In genomic region chr4:150240381-150240886, GRCm38 (mm10) we compare ENCODE assay signal across 9 mouse cellular contexts. TPM values are rescaled to one million over a fixed set of nuclear protein-coding genes. Genes with fewer than 3 reads are reported as not detected.
DNase-seq lines count a peak whose midpoint lies in the region; ATAC-seq and TF ChIP-seq lines count a peak whose summit lies in the region.
"Had no signal": no experiment of that assay in that cellular context is flagged by ENCODE, and none has a peak within 500 bp of the region (broad histone marks: within the 10 kb centered on the region; RNA-seq: fewer than 3 reads in every experiment).

No protein-coding gene starts in this region.

- TF ChIP-seq CTCF in heart, adult 2 months (IDR thresholded peaks at IDR 0.05) = no peak
- TF ChIP-seq CTCF in embryonic fibroblast, embryonic 13.5 days (IDR thresholded peaks at IDR 0.05; ENCODE audit: borderline replicate concordance, insufficient read depth, low read length) = no peak

- peaks cover 63% of the 10 kb centered on the region for H3K36me3 ChIP-seq in heart, embryonic 12.5 days
- peaks cover 31% of the 10 kb centered on the region for H3K36me3 ChIP-seq in heart, adult 2 months (ENCODE audit: control insufficient read depth, insufficient read depth, low read length)
- peaks cover 67% of the 10 kb centered on the region for H3K36me3 ChIP-seq in midbrain, embryonic 10.5 days
- peaks cover 35% of the 10 kb centered on the region for H3K36me3 ChIP-seq in midbrain, embryonic 11.5 days (ENCODE audit: control insufficient read depth, insufficient read depth, low read length)
- H3K36me3 ChIP-seq in neural tube, embryonic 13.5 days = peaks cover 51% of the 10 kb centered on the region

- peak overlapping the region; percentile 19; the same call in 1 of the 2 replicates for H3K4me3 ChIP-seq in heart, embryonic 12.5 days
- no peak overlapping the region for H3K4me3 ChIP-seq in heart, adult 2 months
- H3K4me3 ChIP-seq in midbrain, embryonic 10.5 days = peak overlapping the region; percentile 95
- no peak overlapping the region for H3K4me3 ChIP-seq in midbrain, embryonic 11.5 days (ENCODE audit: low read depth, low read length)
- peak overlapping the region; percentile 11; the same call in 1 of the 2 replicates for H3K4me3 ChIP-seq in embryonic fibroblast, embryonic 13.5 days (ENCODE audit: insufficient read depth, low read length)
- no peak overlapping the region for H3K4me3 ChIP-seq in neural tube, embryonic 13.5 days

- no peak overlapping the region for H3K27ac ChIP-seq in heart, embryonic 12.5 days (ENCODE audit: poor library complexity, severe bottlenecking)
- no peak overlapping the region for H3K27ac ChIP-seq in heart, adult 2 months
- H3K27ac ChIP-seq in midbrain, embryonic 10.5 days (replicated peaks) = no peak overlapping the region
- no peak overlapping the region for H3K27ac ChIP-seq in midbrain, embryonic 11.5 days (ENCODE audit: low read depth, low read length)
- 0 out of 2 replicates have a peak overlapping the region, but pooled peaks have one; percentile 43 for H3K27ac ChIP-seq in embryonic fibroblast, embryonic 13.5 days (ENCODE audit: insufficient read depth, low read length)
- H3K27ac ChIP-seq in neural tube, embryonic 13.5 days (replicated peaks) = 0 out of 2 replicates have a peak overlapping the region, but pooled peaks have one; percentile 18

- no peak for ATAC-seq in heart, embryonic 12.5 days (ENCODE audit: insufficient number of reproducible peaks, low FRiP score)
- ATAC-seq in midbrain, embryonic 11.5 days (ENCODE audit: low FRiP score) = no peak
- no peak for ATAC-seq in neural tube, embryonic 13.5 days (ENCODE audit: low read depth)

- no peak overlapping the region for H3K9ac ChIP-seq in heart, embryonic 12.5 days
- no peak overlapping the region for H3K9ac ChIP-seq in heart, adult 2 months (ENCODE audit: low read depth, low read length)
- no peak overlapping the region for H3K9ac ChIP-seq in midbrain, embryonic 11.5 days (ENCODE audit: low read length)
- no peak overlapping the region for H3K9ac ChIP-seq in neural tube, embryonic 13.5 days

- no peaks in the 10 kb centered on the region for H3K27me3 ChIP-seq in heart, embryonic 12.5 days (replicated peaks)
- H3K27me3 ChIP-seq in heart, adult 2 months (ENCODE audit: control insufficient read depth, insufficient read depth, low read length) = no peaks in the 10 kb centered on the region
- H3K27me3 ChIP-seq in midbrain, embryonic 10.5 days (ENCODE audit: low read depth, poor library complexity, severe bottlenecking) = no peaks in the 10 kb centered on the region
- no peaks in the 10 kb centered on the region for H3K27me3 ChIP-seq in midbrain, embryonic 11.5 days (ENCODE audit: control insufficient read depth, insufficient read depth, low read length)
- H3K27me3 ChIP-seq in neural tube, embryonic 13.5 days = no peaks in the 10 kb centered on the region

- H3K4me2 ChIP-seq in heart, embryonic 12.5 days = peak overlapping the region; percentile 46
- H3K4me2 ChIP-seq in midbrain, embryonic 11.5 days = no peak overlapping the region
- H3K4me2 ChIP-seq in neural tube, embryonic 13.5 days = peak overlapping the region; percentile 30

- no peak for TF ChIP-seq POLR2A in heart, adult 2 months (IDR thresholded peaks at IDR 0.05; ENCODE audit: insufficient read depth, low read depth, low read length)
- no peak for TF ChIP-seq POLR2A in embryonic fibroblast, embryonic 13.5 days (IDR thresholded peaks at IDR 0.05; ENCODE audit: low read depth, low read length)

- WGBS in heart, embryonic 12.5 days = 84% methylated on average over 1 of the region's 1 CpGs
- WGBS in heart, adult 2 months = 65% methylated on average over 1 of the region's 1 CpGs
- 88% methylated on average over 1 of the region's 1 CpGs for WGBS in midbrain, embryonic 10.5 days
- WGBS in midbrain, embryonic 11.5 days = 71% methylated on average over 1 of the region's 1 CpGs
- WGBS in neural tube, embryonic 13.5 days = 76% methylated on average over 1 of the region's 1 CpGs

- H3K79me2 ChIP-seq in heart, adult 2 months (replicated peaks; ENCODE audit: control insufficient read depth, insufficient read depth, low read length) = peaks cover 1% of the 10 kb centered on the region; the same call in 1 of the 2 replicates

- H3K4me1 ChIP-seq in heart, embryonic 12.5 days (replicated peaks) = peaks cover 49% of the 10 kb centered on the region
- peaks cover 15% of the 10 kb centered on the region for H3K4me1 ChIP-seq in heart, adult 2 months (ENCODE audit: control insufficient read depth, insufficient read depth, low read length)
- peaks cover 57% of the 10 kb centered on the region for H3K4me1 ChIP-seq in midbrain, embryonic 10.5 days
- peaks cover 20% of the 10 kb centered on the region for H3K4me1 ChIP-seq in midbrain, embryonic 11.5 days (ENCODE audit: control insufficient read depth, insufficient read depth, low read length)
- H3K4me1 ChIP-seq in embryonic fibroblast, embryonic 13.5 days (ENCODE audit: control insufficient read depth, insufficient read depth, low read length) = peaks cover 16% of the 10 kb centered on the region
- peaks cover 66% of the 10 kb centered on the region for H3K4me1 ChIP-seq in neural tube, embryonic 13.5 days (replicated peaks)

- DNase-seq in heart, adult 2 months = no peak
- no peak for DNase-seq in midbrain, embryonic 10.5 days (ENCODE audit: low spot score)
- DNase-seq in midbrain, embryonic 11.5 days (ENCODE audit: low spot score, missing footprints) = no peak
- DNase-seq in right cerebral cortex, postnatal 14 days = no peak
- DNase-seq in kidney, postnatal 25 days = no peak

- TF ChIP-seq EP300 in heart, adult 2 months (IDR thresholded peaks at IDR 0.05; ENCODE audit: insufficient read depth, low read depth, low read length) = no peak

- no peaks in the 10 kb centered on the region for H3K9me3 ChIP-seq in heart, embryonic 12.5 days (replicated peaks)
- H3K9me3 ChIP-seq in midbrain, embryonic 10.5 days (replicated peaks) = no peaks in the 10 kb centered on the region
- H3K9me3 ChIP-seq in midbrain, embryonic 11.5 days (ENCODE audit: control insufficient read depth, low read length) = no peaks in the 10 kb centered on the region
- no peaks in the 10 kb centered on the region for H3K9me3 ChIP-seq in neural tube, embryonic 13.5 days

- intact Hi-C loops in heart, adult 2 months (cut with DNase I) = no loop called here

RNA-seq across cellular contexts. Expression of gene Eno1, which starts 3.9 kb away (rescaled TPM):
- 2,142 and 2,173 TPM in 2 replicates for polyA plus RNA-seq in heart, embryonic 12.5 days (2016; fragmentation: Nextera tagmentation; extraction: Ambion mirVana)
- total RNA-seq in heart, adult 2 months (2021) = 100 to 1,000 TPM; 111 to 113 TPM
- polyA plus RNA-seq in heart, adult 2 months (2012; rRNA removed) = 179 and 246 TPM in 2 replicates
- polyA plus RNA-seq in midbrain, embryonic 10.5 days (2016; fragmentation: Nextera tagmentation; extraction: Ambion mirVana) = 2,531 and 3,331 TPM in 2 replicates
- 1,438 and 1,518 TPM in 2 replicates for polyA plus RNA-seq in midbrain, embryonic 11.5 days (2014; fragmentation: Nextera tagmentation; extraction: Ambion mirVana)
- polyA plus RNA-seq in embryonic fibroblast, embryonic 13.5 days (2011; ENCODE audit: insufficient read length, low read depth, missing spikeins) = 672 and 858 TPM in 2 replicates
- polyA plus RNA-seq in neural tube, embryonic 13.5 days (2015; fragmentation: Nextera tagmentation; extraction: Ambion mirVana) = 1,151 and 1,235 TPM in 2 replicates

RNA-seq across cellular contexts. Expression of gene Car6, which starts 39.3 kb away (rescaled TPM):
- polyA plus RNA-seq in heart, embryonic 12.5 days (2016; fragmentation: Nextera tagmentation; extraction: Ambion mirVana) = not detected in 2 replicates
- total RNA-seq in heart, adult 2 months (2021) = not detected
- polyA plus RNA-seq in heart, adult 2 months (2012; rRNA removed) = not detected in 2 replicates
- polyA plus RNA-seq in midbrain, embryonic 10.5 days (2016; fragmentation: Nextera tagmentation; extraction: Ambion mirVana) = 0.12 TPM in 1 of 2 replicates, not detected in the other
- 0.25 TPM in 1 of 2 replicates, not detected in the other for polyA plus RNA-seq in midbrain, embryonic 11.5 days (2014; fragmentation: Nextera tagmentation; extraction: Ambion mirVana)
- polyA plus RNA-seq in embryonic fibroblast, embryonic 13.5 days (2011; ENCODE audit: insufficient read length, low read depth, missing spikeins) = 2.7 and 7.0 TPM in 2 replicates
- 0.44 TPM in 1 of 2 replicates, not detected in the other for polyA plus RNA-seq in neural tube, embryonic 13.5 days (2015; fragmentation: Nextera tagmentation; extraction: Ambion mirVana)
- total RNA-seq: MEL had no signal

RNA-seq across cellular contexts. Expression of gene Rere, which starts 41.0 kb away (rescaled TPM):
- polyA plus RNA-seq in heart, embryonic 12.5 days (2016; fragmentation: Nextera tagmentation; extraction: Ambion mirVana) = 29.5 and 37.9 TPM in 2 replicates
- 10 to 100 TPM; 39.0 to 46.4 TPM for total RNA-seq in heart, adult 2 months (2021)
- 16.2 and 19.3 TPM in 2 replicates for polyA plus RNA-seq in heart, adult 2 months (2012; rRNA removed)
- 24.5 and 30.7 TPM in 2 replicates for polyA plus RNA-seq in midbrain, embryonic 10.5 days (2016; fragmentation: Nextera tagmentation; extraction: Ambion mirVana)
- polyA plus RNA-seq in midbrain, embryonic 11.5 days (2014; fragmentation: Nextera tagmentation; extraction: Ambion mirVana) = 34.2 and 36.8 TPM in 2 replicates
- 47.2 and 59.0 TPM in 2 replicates for polyA plus RNA-seq in embryonic fibroblast, embryonic 13.5 days (2011; ENCODE audit: insufficient read length, low read depth, missing spikeins)
- 41.2 and 50.0 TPM in 2 replicates for polyA plus RNA-seq in neural tube, embryonic 13.5 days (2015; fragmentation: Nextera tagmentation; extraction: Ambion mirVana)

Comparison
In these comparisons a context has a peak if more than half of its experiments do, and no peak if none do; other contexts are left out.
1. H3K4me3 ChIP-seq: peak in heart, embryonic 12.5 days (single experiment), midbrain, embryonic 10.5 days (single experiment) and embryonic fibroblast, embryonic 13.5 days (single experiment); none in heart, adult 2 months (single experiment), midbrain, embryonic 11.5 days (single experiment) and neural tube, embryonic 13.5 days (single experiment).
2. H3K27ac ChIP-seq: peak in embryonic fibroblast, embryonic 13.5 days (single experiment) and neural tube, embryonic 13.5 days (single experiment); none in heart, embryonic 12.5 days (single experiment), heart, adult 2 months (single experiment), midbrain, embryonic 10.5 days (single experiment) and midbrain, embryonic 11.5 days (single experiment).